Mouse (Mus musculus): ENCODE data around the gene Itk.

GRCm38 (mm10) chr11:46349681-46350410 lies 39.5 kb downstream of the Itk start:
- TF ChIP-seq CEBPB (IDR thresholded peaks at IDR 0.05; ENCODE audit: low read depth) = no peak
- no peak for TF ChIP-seq MAX (IDR thresholded peaks at IDR 0.05)
- no peak for TF ChIP-seq CTCF (IDR thresholded peaks at IDR 0.05; ENCODE audit: control insufficient read depth, insufficient read depth, insufficient read length)
- no peak for TF ChIP-seq USF1 (IDR thresholded peaks at IDR 0.05; ENCODE audit: low read depth)
- TF ChIP-seq FOSL1 (IDR thresholded peaks at IDR 0.05; ENCODE audit: insufficient read depth, low read length, poor library complexity, severe bottlenecking) = no peak
- no peak for TF ChIP-seq MYOD1 (IDR thresholded peaks at IDR 0.05; ENCODE audit: control insufficient read depth, insufficient read length, low read depth)
